Mouse (Mus musculus): ENCODE data around the gene Mdga2.

GRCm38 (mm10) chr12:66840336-66840735, 382.0 kb downstream of the Mdga2 start:
- TF ChIP-seq CTCF (IDR thresholded peaks at IDR 0.05; ENCODE audit: control insufficient read depth, insufficient read depth, low read length) (no peak), POLR2A (IDR thresholded peaks at IDR 0.05; ENCODE audit: borderline replicate concordance, control insufficient read depth, low read depth, low read length) (no peak)

Measured in bone marrow, adult 2 months (tissue).